Mouse (Mus musculus) adrenal gland, adult 2 months (tissue): Measurements from ENCODE around the gene Gm17416. TPM values are rescaled to one million over a fixed set of nuclear protein-coding genes. Genes with fewer than 3 reads are reported as not detected.

Source experiments
- DNase-seq: peaks from one replicate; pipeline ENCODE4 v3.0.0; 2021
- long read RNA-seq: library from polyadenylated mRNA; stranded (forward); transcript quantifications from one replicate; pipeline ENCODE4 v2.0.0, GENCODE M21; 2021
- polyA plus RNA-seq: library from polyadenylated mRNA; depleted of rRNA; stranded (reverse); fragments of >200 nt; gene quantifications from 2 replicates; pipeline ENCODE4 v1.2.3, GENCODE M21; 2012; rRNA removed
- total RNA-seq, 2 experiments: library from RNA; stranded (reverse); gene quantifications; 2 replicates each; pipeline ENCODE4 v1.2.3; 2021

The Gm17416 gene
- total RNA-seq (not detected), polyA plus RNA-seq (not detected in 2 replicates)
- long read RNA-seq = 0 reads

DNA sequence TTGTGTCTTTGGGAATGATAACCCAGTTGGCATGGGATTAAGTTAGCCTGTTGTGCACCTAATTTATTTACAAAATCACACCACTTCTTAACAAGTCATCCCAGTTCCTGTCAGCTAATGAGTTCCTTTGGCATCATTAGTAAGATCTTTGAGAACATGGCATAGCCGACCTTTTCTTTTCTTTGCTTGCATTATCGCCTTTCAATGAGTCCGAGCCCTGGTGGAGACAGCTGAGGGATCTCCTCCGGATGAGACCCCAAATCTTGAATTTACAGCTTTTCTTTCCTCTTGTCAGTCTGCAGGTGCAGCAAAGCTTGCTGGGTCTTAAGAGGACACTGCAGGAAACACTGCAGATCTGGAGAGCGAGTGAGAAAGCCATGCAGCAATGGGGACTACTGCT lies at the start of gene Gm17416:
TSS of gene Gm17416 (plus strand) at position 301 of the 400 bp plus-strand sequence.
- no peak for DNase-seq

DNA sequence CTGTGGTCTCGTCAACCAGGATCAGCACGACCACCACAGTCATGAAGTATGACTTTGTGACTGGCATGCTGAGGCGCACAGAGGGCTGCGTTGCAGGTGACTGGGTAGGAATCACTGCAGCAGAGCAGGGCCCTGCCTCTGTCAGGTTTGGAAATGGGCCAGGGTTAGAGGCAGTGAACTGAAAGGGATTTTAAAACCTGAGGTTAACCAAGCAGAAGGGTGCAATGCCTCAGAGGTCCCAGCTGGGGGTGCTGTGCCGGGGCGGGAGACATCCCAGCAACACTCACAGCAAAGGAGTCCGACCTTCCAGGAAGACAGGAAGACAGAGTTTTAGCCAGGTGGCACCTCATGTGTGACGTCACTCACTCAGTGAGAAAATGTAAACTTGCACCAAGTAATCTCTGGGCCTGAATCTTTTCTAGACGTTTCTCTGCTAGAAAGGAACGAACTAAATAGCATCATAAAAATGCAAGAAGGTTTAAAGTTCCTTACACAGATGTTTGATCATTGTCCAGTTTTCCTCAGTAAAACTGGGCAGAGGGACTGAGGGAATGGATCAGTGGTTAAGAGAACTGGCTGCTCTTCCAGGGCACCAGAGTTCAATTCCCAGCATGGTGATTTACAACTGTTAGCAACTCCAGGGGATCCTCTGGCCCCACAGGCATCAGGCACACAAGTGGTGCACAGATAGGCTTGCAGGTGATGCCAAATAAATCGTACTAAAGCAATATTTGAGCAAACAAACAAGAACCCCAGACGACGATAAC lies 29.0 kb upstream of the Gm17416 start, which contains the start of gene Defb29:
TSS of gene Defb29 (minus strand) at position 155 of the 767 bp plus-strand sequence.
- DNase-seq = no peak

DNA sequence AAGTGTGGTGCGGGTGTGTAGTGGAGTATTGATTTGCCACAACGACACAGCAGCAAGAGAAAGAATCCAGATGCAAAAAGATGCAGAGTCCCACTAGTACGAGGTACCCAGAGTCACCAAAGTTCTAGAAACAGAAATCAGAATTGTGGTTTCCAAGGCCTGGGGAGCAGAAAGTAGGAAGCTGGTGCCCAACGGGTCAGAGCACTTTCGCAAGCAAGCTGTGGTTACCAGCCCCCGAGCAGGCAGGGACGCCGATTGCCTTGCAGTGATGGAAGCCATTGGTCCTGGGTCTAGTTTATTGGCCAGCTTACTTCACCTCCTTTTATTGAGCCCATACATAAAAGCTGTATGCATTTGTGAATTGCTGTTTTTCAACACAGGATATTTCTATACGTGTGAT lies 27.2 kb upstream of the Gm17416 start:
- no peak for DNase-seq

DNA sequence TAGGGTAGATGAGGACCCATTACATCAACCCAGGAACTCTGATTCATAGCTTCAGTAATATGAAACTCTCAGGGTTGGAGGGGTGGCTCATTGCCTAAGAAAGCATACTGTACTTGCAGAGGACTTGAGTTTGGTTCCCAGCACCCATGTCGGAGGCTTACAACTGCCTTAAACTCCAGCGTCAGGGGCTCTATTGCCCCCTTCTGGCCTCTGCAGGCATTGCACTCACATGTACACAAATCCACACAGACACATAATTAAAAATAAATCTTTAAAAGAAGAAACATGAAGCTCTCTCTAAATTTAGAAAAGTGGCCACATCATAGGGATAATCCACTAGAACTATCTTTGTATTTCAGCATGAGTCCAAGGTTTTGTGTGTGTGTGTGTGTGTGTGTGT lies 26.2 kb upstream of the Gm17416 start:
- no peak for DNase-seq

DNA sequence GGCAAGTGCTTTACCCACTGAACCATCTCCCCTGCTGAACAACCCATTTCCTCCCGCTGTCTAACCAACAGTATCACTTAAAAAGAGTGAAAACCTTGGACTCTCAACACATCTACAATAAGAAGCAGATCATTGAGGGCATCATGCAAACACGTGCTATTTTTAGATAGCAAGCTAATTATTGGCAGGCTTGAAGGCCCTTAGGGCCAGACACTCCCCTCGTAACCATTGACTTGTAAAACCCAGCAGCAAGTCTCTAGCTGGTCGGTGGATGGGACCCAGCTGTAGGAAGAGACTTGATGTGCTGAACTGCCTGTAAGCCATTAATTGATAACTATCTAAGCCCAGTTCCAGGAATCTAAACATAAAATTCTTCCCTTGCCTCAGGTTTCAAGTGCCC lies 25.7 kb upstream of the Gm17416 start:
- DNase-seq = no peak

DNA sequence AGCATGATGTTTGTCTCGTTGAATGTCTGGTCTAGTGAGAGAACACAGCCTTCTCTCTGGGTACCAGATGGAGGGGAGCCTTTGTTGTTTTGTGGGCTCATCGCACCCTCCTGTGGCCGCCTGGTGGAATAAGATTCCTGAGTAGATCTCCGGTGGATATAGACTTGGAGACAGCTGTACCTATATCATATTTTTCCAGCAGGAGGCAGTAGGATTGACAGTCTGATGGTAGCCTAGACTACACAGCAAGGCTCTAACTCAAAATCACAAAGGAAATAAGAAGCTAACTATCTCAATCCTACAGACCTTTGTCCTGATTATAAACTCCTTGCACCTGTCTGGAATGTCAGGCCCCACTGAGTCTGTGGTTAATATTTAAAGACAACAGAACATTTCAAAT lies 24.4 kb upstream of the Gm17416 start:
- peak; percentile 67 for DNase-seq

DNA sequence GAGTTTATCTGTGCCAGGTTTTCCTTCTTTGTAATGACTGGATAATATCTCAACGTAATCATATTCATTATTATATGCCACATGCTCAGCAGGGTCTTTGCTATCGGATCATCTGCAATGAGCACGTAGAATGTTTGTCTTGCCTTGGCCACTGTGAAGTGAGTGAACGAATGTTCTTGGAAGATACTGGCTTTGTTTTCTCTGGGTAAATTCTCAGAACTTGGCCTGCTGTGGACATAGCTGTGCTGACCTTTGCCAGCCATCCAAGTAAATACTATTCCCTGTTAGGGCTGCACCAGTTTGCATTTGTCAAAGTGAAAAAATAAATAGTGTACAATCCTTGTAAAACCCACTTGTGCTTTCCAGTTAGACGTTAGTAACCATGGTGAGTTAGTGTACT lies 21.0 kb upstream of the Gm17416 start:
- no peak for DNase-seq

DNA sequence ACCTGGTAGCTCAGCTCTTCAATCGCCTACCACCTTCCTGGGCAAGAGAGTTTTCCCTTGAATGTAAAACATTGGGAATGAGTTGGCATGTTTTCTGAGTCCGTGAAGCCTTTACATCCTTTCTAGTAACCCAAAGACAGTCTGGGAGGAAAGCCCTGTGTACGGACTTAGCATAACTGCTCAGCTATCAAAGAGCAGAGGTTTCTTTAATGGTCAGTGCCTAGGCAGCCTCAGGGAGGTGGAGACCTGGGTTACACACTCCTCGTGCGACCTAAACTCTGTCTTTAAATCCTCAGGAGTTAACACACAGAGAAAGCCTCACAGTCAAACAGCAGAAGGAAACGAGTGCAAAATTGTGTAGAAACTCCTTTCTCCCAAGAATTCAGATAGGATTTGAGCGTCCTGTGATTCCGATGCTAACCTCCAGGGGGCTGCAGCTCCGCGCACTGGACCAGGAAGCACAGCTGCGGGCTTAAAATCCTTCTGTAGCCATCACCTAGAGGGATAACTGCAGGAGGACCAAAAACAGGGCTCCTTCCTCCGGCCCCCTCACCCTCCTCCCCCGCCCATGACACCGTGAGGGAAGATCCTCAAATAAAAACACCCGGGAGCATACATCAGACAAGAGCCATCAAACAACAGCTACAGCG lies 15.2 kb upstream of the Gm17416 start:
- DNase-seq = peak; percentile 53

DNA sequence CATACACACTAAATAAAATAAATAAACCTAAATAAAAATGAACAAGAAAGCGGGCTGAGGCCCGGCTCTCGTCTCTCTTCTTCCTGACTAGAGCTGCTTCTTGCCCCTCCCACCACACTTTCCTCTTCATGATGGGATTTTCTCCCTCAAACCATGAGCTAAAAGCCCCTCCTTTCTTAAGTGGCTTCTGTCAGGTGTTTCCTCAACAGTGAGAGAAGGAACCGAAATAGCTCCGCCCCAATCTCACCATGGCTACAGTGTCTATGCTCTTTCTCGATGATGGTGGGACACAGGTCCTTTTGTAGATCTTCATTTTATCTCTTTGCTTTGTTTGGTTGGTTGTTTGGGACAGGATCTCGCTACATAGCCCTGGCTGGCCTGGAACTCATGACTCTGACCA lies 12.5 kb upstream of the Gm17416 start:
- DNase-seq = no peak

DNA sequence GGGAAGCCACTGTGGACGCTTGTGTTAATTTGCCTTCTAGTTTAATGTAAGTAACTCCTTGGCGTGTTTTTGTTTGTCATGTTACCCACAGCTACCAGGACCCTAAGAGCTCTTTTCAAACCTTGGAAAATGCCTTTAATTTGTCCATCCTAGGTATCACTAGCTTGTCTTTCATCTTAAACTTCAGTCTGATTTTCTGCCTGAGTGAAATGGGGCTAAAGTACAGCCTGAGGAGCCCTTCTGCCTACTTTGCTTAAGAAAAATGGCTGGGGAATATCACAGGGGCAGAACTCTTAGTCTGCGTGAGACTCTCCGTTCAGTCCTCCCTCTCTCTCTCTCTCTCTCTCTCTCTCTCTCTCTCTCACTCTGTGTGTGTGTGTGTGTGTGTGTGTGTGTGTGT lies 743 bp downstream of the Gm17416 start:
- no peak for DNase-seq

DNA sequence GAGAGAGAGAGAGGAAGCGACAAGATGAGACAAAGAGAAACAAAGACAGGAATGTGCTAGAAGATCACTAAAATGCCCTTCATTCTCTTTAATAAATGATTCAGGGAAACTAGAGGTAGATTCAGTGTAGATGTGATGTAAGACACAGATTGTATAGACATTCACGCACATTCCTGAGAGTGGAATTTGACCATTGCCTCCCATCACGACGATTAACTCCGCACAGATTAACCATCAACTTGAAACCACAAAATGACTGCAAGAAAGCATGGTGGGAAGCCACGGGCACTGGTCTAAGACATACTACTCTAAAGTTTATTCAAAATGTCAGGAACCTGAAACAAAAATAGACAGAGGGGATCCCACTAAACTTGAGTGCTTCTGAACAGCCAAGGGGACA lies 1.2 kb downstream of the Gm17416 start:
- no peak for DNase-seq

DNA sequence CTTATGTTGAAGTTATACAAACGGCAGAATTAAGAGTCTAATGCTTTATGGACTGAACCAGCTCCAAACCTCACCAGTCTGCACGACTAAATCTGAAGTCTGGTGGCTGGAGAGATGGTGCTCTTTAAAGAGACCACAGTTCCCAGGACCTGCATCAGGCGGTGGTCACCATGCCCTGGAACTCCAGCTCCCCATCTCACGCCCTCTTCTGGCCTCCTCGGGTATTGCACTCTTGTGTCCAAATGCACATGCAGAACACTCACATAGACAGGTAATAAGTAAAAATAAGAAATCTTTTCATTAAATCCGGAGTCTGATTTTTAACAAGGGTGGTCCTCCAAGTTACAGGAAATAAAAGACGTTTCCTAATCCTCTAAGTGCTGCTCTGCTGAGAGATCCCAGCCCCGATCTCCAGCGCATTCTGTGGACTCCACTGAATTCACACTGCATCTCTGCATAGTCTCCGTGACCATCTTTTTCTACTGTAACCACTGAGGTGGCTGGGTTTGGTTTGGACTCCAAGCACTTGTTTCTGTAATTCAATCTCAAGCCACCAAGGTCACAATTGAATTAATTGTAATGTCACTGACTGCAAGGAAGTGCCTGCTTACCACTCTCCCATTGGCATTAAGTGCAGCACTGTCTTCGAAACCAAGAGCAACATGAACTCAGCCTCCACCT lies 3.1 kb downstream of the Gm17416 start, which contains the start of gene Defb21:
TSS of gene Defb21 (plus strand) at position 631 of the 681 bp plus-strand sequence.
- DNase-seq = no peak

DNA sequence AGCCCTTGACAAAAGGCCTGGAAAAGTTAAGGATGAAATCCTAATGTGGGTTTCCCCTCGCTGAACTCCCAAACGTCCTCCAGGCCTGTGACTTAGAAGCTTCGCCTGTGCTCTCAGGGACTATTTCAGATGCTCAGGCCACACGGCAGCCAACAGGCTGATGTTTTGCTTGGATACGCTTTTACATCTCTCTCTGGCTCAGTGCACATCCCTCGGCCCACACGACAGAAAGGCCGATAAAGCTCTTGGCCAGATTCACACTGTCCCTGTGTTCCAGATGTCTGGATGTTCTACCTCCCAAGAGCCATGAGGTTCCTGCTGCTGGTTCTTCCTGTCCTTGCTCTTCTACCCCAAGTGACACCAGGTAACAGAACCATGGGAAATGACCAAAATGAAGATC lies 4.3 kb downstream of the Gm17416 start:
- DNase-seq = no peak

DNA sequence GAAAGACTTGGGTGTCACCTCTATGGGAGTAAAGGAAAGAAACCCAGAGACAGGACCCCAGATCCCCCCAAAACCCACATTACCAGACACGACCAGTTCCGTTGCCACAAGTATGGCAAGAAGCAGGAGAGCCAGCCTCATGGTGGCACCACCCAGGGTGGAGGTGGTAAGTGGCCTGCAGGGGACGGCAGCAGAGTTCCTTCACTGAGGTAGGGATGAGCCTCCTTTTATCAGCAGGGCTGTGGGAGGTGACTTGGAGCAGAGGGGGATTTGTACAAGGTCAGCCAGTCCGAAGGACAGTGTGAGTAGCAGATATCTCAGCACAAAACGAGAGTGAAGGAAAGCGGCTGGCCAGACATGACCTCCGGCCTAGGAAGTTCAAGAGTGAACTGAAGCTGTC lies 11.0 kb downstream of the Gm17416 start, which contains the start of gene Defb19:
TSS of gene Defb19 (minus strand) at position 206 of the 400 bp plus-strand sequence.
- peak; percentile 40 for DNase-seq

DNA sequence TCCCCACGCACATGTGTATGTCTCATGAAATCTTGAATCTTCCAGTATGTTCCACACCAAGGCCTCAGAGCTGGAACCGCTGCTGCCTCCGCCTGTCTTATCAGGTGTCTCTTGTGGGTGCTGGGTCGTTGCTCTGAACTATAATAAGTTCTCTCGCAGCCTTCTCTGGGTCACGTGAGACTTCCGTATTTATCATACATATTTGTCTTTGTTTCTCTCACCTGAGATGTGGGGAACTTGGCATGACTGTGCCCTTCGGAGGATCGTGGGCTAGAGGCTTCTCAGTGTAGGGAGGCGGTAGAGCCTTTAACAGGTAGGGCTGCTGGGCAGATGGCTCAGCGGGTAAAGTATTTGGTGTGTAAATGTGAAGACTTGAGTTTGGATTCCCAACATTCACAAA lies 11.5 kb downstream of the Gm17416 start:
- DNase-seq = no peak

DNA sequence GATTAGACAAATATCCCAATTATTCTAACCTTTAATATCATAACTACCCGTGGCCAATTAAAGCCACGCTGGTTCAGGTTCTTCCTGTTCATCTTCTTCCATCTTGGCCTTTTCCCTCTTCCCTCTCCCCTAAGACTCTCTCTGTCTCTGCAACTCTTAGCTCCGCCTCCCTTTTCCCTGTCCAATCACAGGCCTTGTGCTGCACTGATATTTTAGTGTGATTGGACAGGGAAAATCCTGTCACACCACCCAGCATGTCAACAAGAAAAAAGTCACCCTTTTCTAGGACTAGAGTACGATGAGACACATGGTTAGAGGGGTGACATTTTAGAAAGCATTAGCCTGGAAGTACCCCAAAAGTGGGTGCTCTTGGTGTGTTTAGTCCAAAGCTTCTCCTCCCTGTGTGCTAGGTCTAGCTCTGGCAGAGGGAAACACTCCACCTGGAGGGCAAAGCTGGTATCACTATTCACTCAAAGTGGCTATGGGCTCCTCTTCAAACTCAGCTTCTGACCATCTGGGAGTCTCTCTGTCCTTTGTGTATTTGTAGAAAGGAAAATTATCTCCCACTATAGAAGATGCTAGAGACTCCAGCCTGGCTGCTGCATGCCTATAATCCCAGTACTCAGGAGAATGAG lies 17.9 kb downstream of the Gm17416 start:
- DNase-seq = peak; percentile 40

DNA sequence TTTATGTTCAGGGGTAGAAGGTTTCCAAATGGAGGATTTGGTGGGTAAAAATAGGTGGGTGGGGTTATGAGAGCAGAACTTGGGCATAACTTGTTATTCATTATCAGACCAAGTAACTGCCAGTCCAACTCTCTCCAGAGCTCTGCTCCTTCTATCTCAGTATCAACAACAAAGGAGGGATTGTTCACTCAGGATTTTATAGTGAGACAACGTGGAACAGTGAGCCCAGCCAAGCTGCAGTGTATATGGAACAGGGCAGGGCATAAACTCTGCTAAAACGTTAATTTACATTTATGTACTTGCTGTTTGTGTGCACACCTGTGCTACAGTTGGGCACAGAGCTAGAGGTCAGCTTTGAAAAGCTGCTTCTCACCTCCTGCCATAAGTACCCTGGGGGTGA lies 19.3 kb downstream of the Gm17416 start:
- no peak for DNase-seq

DNA sequence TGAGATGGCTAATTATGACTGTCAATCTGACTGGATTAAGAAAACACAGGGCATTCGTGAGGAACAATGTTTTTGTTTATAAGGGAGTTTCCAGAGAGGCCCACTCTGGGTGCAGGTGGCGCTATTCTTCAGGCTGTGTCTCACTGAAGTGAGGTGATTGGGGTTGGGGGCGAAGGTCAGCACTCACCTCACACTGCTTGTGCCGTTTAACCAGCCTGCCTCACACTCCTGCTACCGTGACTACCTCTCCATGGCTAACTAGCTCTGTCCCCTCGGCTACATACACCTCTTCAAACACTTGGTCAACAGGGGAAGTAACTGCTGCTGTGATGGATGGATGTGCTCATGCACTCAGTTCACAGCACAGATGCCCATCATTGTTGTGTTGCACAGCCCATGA lies 19.9 kb downstream of the Gm17416 start:
- no peak for DNase-seq

DNA sequence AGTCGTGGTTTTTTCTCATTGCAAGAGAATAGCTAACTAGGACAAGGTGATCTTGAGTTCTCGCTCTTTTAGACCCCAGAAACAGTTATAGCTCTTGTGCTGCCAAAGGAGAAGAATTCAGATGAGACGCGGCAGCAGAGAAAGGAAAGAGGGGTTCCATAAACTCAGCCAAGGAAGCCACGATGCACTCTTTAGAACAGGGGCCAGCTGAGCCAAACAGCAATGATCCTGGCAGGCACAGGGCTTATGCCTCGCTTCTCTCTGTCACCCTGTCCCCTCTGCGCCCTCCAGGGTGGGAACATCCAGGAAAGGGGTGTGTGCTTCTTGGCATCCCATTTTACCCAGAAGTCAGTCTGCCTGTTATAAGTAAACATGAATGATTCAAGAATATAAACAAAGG lies 30.2 kb downstream of the Gm17416 start, which contains the start of gene Defb45:
TSS of gene Defb45 (minus strand) at position 101 of the 400 bp plus-strand sequence.
- no peak for DNase-seq

DNA sequence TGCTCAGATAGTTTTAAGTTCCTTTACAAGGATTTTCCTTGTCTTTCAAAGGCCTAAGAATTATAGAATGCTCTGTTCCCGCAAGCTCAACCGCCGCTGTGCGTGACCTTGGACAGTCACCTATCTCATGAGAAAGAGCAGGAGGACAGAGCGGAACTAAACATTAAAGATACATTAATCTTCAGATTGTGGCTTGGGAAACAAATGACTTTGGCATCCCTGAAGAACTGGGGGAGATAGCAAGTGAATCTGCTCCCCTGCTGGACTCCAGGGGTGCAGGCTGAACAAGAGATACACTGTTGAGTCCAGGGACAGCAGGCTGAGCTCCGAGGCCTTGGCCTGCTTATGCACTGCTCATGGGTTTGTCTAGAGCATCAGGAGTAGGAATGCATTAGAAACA lies 30.9 kb downstream of the Gm17416 start:
- peak; percentile 38 for DNase-seq

DNA sequence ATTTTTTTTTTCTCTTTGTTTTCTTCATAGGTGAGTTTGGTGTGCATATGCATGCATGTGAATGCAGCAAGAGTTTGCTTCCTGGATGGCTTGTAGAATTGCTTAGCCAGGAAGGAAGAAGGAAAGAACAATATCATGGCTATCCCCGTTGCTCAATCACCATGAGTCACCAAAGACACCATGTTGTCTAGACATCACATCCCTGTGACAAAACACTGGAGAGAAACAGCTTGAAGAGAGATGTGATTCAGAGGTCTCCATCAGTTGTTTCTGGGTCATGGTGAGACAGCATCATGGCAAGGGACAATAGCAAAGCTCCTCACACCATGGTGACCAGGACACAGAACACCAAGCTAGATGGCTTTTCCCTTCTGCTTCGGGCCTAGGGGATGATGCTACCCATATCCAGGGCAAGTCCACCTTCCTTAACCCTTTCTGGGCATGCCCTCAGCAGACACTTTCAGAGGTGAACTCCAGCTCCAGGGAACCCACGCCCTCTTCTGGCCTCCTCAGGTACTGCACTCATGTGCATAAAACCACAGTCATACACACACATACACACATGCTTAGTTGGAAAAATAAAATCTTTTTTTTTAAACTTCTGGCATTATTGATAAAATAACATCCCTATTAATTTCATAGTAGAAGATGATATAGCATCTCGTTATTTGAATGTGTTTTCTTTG lies 32.3 kb downstream of the Gm17416 start:
- peak; percentile 38 for DNase-seq

DNA sequence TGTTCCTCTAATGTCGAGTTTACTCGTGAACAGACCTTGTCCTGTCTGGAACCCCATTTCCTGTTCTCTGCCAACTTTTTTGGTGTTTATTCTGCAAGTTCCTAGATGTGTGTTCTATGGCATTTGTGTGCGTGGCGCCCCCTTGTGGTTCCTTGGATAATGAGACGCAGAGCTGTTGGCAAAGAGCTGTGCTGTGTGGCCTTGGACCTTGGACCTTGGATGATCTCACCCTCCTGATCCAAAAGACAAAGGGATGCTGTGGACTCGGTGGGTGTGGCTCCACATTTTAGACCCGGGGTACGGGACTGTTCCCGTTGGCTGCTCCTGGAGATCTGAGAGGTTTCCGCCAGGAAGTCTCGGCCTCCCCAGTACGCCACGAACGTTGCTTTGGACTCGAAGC lies 34.9 kb downstream of the Gm17416 start, which contains the start of gene Defb36:
TSS of gene Defb36 (plus strand) at position 271 of the 400 bp plus-strand sequence.
- DNase-seq = peak; percentile 79
